Mouse (Mus musculus): ENCODE results near the gene Mettl7b.
"Not testable (repeated sequence)": the region's sequence is repeated elsewhere in the genome, so short reads cannot be mapped to it uniquely, and the experiment has no call there.

The Mettl7b gene

GRCm38 (mm10) chr10:128960590-128961584 is at the start of gene Mettl7b:
Gene Mettl7b, minus strand, starts transcription at chr10:128960988.
- in situ Hi-C loops (cut with MboI, MseI), result no loop called here

GRCm38 (mm10) chr10:129010288-129010841 is 49.6 kb upstream of the Mettl7b start, which contains the start of gene Olfr763:
Gene Olfr763, plus strand, starts transcription at chr10:129010791.
- in situ Hi-C loops (cut with MboI, MseI), result no loop called here

DNA sequence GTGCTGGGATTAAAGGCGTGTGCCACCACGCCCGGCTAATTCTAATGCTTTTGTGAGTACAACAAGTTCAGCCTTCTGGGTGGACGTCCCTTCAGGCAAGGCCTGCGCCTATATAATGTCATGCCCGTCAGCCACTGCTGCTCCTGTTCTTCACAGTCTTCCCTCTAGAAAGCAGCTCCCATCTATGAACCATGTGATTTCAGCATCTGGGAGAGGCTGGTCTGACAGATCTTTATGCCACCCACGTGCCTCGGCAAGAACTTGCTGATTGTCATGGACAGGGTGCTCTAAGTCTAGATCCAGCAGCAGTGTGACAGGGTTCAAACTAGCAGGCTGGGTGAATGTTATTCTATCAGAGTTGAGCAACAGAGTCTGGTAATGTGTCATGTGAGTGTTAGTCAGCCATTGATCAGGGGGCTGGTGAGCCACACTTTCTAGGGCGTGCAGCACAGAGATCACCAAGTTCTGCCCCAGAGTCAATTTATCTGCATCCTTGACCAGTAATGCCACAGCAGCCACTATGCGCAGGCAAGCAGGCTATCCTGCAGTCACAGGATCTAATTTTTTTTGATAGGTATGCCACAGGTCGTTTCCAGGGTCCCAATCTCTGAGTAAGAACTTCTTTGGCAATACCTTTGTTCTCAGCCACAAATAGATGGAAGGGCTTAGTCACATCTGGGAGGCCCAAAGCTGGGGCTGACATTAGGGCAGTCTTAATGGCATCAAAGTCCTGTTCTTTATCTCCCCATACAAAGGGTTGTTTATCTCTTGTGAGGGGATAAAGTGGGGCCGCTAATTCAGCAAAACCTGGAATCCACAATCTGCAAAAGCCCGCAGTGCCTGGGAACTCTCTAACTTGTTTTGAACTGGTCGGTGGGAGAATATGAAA is 43.5 kb upstream of the Mettl7b start:
- in situ Hi-C loops (cut with MboI, MseI), result no loop called here

DNA sequence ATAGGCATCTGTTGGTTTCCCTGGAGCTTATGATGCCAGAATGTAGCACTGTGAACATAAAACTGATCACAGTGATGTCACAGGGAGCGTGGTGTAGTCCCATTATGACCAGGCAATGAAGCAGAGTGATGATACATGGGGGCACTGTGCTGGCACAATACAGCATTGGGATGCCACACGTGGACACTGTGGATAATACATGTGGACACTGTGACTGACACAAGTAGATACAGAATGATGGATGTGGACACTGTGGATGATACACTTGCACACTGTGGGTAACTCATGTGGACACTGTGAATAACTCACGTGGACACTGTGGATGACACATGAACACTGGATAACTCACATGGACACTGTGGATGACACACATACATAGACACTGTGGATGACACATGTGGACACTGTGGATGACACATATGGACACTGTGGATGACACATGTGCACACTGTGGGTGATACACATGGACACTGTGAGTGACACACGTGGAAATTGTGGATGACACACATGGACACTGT is 35.8 kb upstream of the Mettl7b start:
- in situ Hi-C loops (cut with MboI, MseI), result no loop called here

DNA sequence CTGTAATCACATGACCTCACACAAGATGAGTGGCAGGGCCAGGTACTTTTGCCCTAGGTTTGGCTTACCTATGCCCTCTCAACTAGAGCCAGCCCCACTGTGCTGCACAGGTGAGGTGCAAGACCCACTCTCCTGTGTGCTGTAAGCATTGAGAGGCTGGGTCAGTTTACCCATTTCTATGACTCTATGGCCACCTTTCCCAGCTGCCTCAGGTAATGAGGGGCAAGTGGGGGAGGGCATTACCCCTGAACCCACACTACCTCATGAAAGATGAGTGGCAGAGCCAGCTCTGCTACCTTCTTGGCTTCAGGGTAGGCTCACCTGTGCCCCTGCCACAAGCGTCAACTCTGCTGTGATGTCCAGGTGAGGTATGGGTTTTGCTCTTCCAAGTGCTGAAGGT is 35.0 kb upstream of the Mettl7b start:
- in situ Hi-C loops (cut with MboI, MseI), result no loop called here

- in situ Hi-C loops (cut with MboI, MseI), result no loop called here
Observed at GRCm38 (mm10) chr10:128990994-128991393, 30.2 kb upstream of the Mettl7b start.

DNA sequence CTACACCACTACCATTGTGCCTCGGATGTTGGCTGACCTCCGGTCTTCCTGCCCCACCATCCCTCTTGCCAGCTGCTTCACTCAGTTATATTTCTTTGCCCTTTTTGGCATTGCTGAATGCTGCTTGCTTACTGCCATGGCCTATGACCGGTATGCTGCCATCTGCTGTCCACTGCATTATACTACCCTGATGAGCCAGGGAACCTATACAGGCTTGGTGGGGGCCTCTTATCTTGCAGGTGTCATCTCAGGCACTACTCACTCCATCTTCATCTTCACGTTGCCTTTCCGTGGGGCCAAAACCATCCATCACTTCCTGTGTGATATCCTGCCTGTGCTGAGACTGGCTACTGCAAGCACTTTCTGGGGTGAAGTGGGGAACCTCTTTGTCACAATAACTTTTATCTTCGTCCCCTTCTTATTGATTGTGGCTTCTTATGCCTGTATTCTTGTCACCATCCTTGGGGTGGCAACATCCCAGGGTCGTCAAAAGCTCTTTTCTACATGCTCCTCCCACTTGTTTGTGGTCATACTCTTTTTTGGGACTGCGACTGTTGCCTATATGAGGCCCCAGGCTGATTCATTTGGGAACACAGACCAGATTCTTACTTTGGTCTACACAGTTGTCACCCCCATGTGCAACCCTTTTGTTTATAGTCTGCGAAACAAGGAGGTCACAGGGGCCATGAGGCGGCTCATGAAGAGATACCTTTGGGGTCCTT is 29.5 kb upstream of the Mettl7b start:
- in situ Hi-C loops (cut with MboI, MseI), result not testable (repeated sequence)

DNA sequence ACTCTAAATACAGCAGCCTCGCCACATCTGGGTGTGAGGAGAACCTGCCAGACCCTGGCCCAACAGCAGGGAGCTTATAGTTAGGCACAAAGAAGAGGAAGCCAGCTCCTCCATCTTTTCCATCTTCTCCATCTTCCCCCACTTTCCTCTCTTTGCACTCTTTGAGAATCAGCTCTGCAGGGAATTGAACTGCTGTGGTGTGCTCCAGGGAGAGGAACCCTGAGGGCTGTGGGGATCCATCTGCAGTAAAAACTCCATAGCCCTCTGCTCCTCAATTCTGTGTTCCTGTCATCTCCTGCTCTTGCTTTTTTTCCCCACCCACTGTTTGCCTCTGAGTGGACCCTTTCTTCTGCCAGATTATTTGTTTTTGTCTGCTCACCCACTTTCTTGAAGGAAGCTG is 28.3 kb upstream of the Mettl7b start, which contains the start of gene Olfr9:
Gene Olfr9 (plus strand): TSS at position 301 of the 400 bp plus-strand sequence.
- in situ Hi-C loops (cut with MboI, MseI), result not testable (repeated sequence)

- in situ Hi-C loops (cut with MboI, MseI), result loop anchor here (5.0 kb wide), 1 partner anchor 64 kb away; no protein-coding TSS in a partner anchor
Observed at GRCm38 (mm10) chr10:128980644-128981365, 20.0 kb upstream of the Mettl7b start.

- in situ Hi-C loops (cut with MboI, MseI), result no loop called here
Observed at GRCm38 (mm10) chr10:128977522-128978114, 16.8 kb upstream of the Mettl7b start.

- in situ Hi-C loops (cut with MboI, MseI), result no loop called here
Observed at GRCm38 (mm10) chr10:128976395-128976794, 15.6 kb upstream of the Mettl7b start.

- in situ Hi-C loops (cut with MboI, MseI), result no loop called here
Observed at GRCm38 (mm10) chr10:128972841-128973240, 12.1 kb upstream of the Mettl7b start.

- in situ Hi-C loops (cut with MboI, MseI), result no loop called here
Observed at GRCm38 (mm10) chr10:128970740-128971250, 10.0 kb upstream of the Mettl7b start.

DNA sequence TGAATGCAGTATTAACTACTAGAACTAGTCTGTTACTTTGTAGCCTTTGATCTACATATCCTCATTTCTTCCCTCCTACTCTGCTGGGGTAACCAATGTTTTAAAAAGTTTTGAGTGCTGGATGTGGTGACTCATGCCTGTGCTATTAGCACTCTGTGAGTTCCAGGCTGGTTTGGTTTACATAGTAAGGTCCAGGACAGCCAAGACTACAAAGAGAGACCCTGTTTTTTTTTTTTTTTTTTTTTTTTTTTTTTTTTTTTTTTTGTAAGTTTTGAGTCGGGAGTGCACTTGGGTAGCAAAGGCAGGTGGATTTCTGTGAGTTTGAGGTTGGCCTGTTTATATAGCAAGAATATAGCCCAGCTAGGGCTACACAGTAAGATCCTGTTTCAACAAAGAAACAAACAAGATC is 7.6 kb upstream of the Mettl7b start:
- in situ Hi-C loops (cut with MboI, MseI), result no loop called here

GRCm38 (mm10) chr10:128965871-128966270 is 5.1 kb upstream of the Mettl7b start:
- in situ Hi-C loops (cut with MboI, MseI), result no loop called here

DNA sequence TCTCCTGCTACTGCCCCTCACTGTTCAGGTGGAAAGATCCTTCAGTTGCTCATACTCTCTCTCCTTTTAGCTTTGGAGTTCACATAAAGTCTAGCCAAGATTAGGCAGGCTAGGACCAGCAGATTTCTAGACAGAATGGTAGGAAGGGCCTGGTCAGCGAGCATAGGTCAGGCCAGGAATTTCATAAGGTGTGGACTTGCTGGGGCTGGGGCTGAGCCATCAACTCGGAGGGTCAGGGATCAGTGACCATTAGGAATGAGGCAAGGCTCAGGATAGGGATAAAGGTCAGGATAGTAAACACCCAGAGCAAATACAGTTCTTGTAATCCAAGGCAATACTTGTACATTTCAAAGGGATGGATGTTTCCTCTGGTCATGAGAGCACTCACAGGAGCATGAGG is 4.2 kb upstream of the Mettl7b start:
- in situ Hi-C loops (cut with MboI, MseI), result no loop called here

- in situ Hi-C loops (cut with MboI, MseI), result no loop called here
Observed at GRCm38 (mm10) chr10:128960142-128960541, 646 bp downstream of the Mettl7b start.

DNA sequence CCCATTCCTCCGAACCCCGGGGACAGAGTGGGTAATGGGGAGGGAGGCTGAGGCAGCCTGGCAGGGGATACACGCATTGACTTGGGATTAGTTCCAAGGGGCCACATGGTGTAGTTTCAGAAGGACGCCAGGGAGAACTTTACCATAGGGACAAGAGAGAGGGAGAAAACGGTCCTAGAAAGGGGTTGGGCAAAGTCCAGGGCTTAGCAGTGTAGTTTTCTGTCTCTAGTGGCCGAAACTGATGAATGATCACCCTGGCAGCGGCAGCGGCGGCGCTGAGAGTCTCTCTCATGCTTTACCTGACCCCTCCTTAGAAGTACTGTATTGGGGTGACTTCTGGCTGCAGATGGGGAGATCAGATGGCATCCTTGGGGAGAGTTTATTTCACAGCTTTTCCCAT is 2.4 kb downstream of the Mettl7b start:
- in situ Hi-C loops (cut with MboI, MseI), result no loop called here

GRCm38 (mm10) chr10:128950208-128950887 is 10.4 kb downstream of the Mettl7b start:
- in situ Hi-C loops (cut with MboI, MseI), result no loop called here
